Mouse (Mus musculus) heart, adult 8-10 months (tissue): ENCODE data around the gene Cwc25. TPM values are rescaled to one million over a fixed set of nuclear protein-coding genes. Genes with fewer than 3 reads are reported as not detected.
A peak's percentile ranks its signal among the peaks of the same experiment; 100 is the strongest.

ENCODE experiments used
- DNase-seq: peaks from one replicate; pipeline ENCODE4 v3.0.0; 2022; ENCODE audit warnings: low spot score
- total RNA-seq, 4 experiments: library from RNA; stranded (reverse); gene quantifications; 2 replicates each; pipeline ENCODE4 v1.2.4; 2022

Cwc25 gene
- 1 to 10 TPM; 6.1 to 7.1 (median 6.3) TPM for total RNA-seq

DNA sequence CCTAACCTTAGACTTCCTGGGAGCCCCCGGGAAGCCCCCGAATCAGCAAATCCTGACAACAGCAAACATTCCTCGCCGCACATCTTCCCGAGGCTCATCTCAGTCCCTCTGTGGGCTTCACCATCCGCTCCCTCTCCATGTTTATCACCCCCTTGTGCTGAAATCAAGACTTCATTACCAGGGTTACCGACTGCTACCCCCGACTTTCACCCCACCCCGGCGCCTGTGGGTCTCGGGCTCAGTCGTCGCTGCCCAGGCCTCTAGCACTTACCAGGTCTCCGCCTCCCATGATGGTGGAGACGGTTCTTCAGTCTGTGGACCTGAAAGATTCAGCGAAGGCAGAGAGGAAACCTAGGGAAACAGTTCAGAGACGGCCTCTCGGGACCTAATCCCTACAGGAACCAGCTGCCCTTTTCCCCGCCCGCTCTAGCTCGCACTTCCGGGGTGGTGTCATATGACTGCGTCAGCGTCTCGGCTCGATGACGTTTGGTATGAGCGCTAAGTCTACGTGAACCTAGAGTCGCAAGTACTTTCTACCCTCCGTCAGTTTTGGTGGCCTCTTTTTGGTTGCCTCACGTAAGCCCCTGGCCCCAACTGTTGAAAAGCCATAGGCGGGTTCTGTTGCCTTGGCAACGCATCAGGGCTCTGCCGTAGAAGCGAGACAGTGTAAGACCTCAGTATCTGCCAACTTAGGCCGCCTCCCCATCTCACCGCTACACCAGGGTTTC lies at the start of gene Cwc25:
TSS of gene Cwc25 (minus strand) at position 403 of the 728 bp plus-strand sequence.
- DNase-seq = peak; percentile 97

DNA sequence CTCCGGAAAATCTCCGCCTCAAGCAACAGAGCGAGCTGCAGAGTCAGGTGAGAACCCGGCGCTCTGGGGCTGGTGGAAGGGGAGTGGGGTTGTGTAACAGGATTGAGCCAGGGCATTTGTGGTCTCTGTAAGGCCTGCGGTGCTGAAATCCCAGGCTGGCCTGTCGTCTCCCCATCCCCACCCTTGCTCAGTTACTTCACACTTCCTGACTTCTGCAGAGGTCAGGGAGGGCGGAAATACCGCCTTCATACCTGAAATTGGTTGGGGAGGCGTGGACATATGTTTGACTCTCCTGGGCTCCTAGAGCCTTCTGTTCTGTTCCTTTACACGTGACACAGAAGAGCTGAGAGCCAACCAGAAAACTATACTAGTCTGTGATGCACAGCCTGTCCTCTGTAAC lies 49.4 kb upstream of the Cwc25 start:
- DNase-seq = no peak

DNA sequence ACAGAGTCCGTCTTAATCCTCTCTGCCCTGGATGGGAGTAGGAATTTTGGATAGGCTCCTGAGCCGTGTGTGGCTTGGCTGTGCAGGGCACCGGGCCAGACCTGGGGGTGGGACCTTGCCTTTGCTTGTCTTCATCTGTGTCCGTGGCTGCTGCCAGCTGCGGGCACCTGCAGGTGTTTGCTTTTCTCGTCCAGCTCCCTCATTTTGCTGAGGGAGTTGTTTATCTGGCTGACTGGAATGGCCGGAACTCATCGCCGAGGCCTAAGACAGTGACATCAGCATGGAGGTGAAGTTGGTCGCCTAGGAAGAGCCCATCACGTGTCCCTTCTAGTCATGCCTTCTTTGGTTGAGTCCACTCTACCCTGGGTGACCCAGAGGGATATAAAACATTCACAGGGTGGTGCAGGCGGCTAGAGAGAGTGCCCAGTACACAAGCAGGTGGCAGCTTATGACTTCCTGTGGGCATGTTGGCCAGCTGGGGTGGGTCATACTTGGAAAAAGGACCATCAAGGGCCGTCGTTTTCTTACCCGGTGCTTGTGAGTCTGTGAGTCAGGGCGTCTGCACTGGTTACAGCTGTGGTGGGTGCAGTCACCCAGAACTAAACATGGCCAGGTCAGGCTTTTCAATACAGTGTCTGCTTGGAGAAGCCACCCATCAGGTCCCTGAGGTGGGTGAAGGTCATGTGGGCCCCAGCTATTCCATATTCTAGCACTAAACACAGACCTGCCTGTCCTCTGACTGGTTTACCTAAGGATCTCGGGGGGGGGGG lies 47.6 kb upstream of the Cwc25 start:
- no peak for DNase-seq

DNA sequence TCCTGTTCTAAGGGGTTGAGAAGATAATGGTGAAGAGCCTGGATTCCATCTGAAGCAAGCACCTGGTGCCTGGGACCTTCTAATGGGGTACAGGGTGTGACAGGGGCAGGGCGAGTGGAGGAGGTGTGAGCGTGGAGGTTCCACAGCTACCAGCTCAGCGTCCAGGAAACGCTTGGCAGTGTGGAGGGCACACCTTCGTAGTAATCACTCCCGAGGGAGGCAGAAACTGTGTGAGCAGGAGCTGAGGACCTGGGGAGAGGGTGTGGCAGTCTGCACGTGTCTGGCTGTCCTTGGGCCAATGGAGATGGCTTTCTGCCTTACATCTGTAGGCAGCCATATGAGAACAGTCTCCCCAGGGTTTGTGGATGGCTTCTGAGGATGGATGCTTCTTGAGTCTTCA lies 46.7 kb upstream of the Cwc25 start:
- DNase-seq = no peak

DNA sequence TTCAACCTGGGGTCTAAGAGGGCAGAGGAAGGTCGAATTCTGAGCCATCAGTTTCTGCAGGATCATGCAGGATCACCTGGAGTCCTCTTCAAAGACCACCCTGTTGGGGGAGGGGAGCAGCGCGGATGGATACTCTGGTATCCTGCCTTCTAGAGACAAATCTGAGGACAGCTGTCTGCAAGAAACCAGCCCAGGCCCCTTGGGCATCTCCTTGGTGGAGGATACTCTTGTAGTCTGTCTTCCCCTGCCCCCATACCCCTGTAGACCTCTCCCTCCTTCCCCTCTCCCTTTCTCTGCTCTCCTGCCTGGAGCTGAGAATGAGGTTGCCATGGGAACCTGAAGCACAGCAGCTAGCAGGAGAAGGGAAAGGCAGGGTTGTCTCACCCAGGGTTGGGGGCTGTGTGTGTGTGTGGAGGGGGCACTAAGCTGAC lies 46.1 kb upstream of the Cwc25 start:
- DNase-seq = no peak

DNA sequence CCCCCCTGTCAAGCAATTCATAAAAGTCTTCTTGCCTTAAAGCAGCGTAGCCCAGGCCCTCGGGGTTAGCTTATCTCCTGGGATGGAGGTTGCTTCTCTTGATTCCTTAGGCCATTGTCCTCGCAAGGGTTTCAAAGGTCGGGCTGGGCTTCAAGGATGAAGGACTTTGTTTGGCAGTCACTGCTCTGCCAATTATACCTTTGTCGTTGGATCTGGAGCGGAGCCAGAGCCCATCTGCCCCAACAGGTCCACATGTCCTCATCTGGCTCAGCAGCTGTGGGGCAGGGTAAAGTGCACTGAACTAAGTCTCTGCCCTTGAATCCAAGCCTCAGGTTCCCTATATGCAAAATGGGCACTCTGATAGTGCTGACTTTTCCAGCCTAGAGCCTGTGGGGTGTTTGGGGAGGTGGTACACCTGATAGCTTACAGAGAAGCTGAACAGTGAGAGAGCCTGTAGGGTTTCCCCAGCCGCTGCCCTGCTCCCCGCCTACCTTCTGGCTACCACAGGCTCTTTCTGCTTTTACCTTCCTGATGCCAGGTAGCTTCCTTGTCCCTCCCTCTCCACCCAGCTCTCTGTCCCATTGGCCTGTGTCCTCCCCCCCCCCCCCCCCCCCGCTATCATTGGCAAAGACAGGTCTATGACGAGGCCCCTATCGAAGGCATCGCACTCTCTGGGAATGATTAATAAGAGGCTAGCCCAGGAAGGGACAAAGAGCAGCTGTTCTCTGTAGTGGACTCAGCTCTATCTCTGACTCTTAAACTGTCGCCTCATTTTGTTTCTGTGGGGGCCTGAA lies 45.4 kb upstream of the Cwc25 start:
- DNase-seq = no peak

DNA sequence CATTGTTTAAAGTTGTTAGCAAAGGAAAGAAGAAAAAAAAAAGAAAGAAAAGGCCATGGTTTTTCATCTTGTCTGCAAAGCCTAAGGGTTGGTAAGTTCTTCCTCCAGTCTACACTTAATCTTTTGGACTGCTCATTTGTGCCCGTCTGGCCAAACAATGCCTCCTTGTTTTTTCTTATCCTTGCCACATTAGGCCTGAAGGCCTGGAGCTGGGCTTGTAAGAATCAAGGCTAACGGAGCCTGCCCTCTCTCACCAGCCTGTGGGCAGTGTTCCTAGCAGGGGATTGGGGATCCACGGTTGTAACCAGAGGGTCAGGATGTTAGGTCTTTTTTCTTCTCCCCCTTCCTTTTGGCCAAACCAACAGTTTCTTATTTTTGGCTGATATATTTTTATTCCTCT lies 44.6 kb upstream of the Cwc25 start:
- DNase-seq = no peak

DNA sequence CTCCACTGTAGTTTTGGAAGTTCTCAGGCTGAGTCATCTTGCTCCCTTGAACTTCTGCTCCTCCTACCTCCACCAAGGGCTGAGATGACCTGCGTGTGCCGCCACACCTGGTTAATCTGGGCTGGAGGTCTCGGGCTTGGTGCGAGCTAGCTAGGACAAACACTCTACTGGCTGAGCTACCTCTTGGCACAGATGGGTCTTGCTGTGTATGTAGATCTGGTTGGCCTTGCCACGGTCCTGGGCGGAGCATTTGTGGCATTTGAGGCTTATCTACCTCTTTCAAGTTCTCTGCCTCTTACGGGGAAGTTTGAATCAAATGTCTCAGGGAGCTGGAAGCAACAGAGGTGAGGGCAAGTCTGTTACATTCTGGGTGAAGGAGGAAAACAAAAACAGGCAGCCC lies 44.0 kb upstream of the Cwc25 start:
- DNase-seq = no peak

DNA sequence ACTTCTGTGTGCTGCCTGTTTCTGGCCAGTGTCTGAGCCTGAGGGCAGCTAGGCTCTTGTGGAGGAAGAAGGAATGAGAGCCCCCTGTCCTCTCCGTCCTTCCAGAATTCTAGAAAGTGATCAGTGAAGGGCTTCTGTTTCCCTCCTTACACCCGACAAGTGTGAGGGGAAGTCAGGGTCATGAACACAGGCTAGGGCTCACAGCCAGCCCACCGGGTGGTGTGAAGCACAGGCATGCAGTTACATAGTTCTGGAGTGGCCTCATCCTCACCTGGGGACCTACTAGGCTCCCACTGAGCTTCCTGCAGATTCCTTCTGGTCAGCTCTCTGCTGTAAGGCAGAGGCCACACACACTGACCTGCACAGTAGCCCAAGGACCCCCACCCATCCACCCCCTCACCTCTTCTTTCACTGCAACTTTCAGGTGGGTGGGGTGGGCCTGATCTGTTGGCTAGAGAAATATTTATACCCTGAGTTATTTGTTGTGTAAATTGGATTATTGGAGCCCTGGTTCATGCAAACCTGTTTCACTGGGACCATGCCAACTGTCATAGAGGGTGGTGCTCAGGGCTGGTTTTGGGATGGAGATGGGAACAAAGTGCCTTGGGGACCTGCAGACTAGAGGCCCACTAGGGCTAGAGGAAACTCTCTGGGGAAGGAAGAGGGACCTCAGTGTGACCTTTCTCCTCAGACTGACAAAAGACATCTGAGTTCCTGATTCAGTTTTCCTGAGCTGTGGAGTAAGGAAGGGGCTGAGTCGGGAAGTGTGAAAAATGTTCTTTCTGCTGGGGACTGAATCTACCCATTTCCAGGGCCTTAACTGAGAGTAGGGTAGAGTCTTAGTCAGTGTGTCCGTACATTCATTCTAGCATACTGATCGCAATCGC lies 43.1 kb upstream of the Cwc25 start:
- no peak for DNase-seq

DNA sequence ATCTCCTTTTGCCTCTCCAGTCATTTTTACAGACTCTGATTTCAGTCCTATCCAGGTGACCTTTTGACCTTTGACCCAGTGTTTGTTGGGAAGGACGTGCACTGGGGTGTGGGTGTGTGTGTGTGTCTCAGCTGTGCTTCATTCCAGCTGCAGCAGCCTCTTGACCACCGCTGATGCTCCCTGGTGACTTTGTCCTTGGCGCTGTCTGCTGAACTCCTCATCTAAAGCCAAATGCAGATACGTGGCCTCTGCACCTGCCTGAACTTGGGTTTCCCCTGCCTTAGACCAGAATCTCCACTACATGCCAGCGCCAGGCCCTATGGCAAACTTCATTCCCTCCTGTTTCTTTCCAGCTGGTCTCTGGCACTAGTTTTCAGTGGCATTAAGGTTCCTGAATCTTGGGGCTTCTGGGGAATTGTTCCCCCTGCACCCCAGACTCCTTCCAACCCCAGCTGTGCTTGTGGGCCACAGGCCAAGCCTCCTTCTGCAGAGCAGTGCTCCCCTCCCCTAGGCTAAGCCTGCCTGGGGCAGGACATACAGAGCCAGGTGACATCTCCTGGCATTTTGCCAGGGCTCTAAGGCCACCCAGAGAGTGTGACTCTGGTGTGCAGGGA lies 42.4 kb upstream of the Cwc25 start:
- DNase-seq = no peak

DNA sequence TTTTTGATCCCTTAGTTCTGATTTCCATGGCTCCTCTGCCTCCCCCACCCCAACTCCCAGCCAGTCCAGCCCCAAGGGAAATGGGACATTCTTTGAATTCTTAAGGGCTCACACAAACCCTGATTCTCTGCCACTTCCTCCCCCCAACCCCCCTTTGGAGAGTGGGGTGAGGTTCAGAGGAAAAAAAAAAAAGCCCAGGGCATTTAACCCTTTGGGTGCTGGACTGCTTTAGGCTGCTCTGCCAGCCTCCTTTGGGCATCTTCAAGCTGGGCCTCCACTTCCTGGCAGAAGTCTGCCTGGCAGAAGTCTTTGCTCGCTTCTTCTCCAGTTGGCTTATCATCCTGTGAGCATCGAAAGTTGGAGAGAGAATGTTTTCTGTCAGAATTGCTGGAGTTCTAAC lies 41.7 kb upstream of the Cwc25 start:
- DNase-seq = no peak

DNA sequence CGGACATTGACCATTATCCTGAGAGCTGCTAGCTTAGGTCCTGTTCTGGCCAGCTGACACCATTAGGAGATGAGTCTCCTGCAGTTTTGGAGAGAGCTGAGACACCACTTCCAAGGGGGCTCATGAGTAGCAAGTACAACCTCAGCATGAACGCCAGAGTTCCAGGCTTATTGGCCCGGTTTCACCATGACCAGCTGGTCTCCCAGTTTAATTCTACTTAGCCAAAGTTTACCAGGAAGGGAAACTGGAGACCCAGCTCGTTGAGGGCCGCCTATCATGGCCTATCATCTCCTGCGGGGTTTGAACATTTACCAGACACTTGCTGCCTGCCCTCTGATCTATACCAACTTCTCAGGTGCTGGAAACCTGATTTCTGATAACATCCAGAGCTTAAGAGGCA lies 41.3 kb upstream of the Cwc25 start:
- DNase-seq = no peak

DNA sequence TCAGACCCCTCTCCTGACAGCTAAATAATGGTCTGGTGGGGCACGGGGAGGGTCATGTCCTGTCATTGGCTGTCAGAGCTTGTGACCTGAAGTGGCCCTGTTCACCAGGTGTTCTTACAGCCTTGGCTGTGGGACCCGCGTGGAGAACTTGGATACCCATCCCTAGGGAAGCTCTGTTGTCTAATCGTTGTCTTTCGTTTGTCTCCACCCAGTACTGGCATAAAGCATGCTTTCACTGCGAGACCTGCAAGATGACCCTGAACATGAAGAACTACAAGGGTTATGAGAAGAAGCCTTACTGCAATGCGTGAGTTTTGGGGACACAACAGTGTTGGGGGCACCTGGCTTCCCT lies 40.2 kb upstream of the Cwc25 start:
- no peak for DNase-seq

DNA sequence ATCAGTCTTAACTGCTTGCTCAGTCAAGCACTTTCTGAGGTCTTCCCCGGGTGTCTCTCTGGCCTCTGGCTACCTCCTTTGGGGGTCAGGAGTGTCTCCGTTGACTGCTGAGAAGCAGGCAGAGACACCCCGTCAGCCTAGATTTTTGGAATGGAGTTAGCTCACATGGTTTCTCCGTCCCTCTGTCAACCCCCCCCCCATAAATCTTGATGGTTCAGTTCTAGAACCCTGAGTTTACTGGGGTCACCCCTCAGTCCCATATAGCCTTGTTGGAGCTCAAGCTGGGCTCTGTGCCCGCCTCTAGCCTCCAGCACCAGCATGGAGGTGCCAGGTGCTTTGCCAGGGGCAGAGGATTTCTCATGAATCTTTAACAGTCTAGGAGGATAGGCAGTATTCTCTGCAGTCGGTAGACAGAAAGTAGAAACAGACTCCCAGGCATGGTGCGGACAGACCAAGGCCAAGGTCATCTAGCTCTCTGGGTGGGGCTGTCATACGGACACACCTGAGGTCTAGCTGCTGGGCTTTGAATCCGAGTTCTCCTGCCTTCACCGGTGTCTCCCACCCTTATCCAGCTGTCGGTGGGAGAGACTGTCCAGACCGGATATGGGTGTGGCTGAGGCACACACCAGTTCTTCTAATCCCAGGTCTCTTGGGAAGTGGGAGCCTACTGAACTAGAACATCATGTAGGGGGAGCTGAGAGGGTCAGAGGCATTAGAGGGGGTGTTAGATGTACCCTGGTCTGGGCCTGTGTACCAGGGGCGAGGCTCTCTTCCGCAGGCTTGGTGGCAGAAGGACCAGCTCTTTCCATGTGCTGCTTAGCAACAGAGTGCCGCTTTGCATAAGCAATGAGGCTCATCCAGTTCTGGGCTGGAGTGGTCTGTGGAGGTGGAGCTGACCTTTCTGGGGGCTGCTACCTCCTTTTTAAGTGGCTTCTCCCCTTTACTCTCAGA lies 39.6 kb upstream of the Cwc25 start:
- no peak for DNase-seq

DNA sequence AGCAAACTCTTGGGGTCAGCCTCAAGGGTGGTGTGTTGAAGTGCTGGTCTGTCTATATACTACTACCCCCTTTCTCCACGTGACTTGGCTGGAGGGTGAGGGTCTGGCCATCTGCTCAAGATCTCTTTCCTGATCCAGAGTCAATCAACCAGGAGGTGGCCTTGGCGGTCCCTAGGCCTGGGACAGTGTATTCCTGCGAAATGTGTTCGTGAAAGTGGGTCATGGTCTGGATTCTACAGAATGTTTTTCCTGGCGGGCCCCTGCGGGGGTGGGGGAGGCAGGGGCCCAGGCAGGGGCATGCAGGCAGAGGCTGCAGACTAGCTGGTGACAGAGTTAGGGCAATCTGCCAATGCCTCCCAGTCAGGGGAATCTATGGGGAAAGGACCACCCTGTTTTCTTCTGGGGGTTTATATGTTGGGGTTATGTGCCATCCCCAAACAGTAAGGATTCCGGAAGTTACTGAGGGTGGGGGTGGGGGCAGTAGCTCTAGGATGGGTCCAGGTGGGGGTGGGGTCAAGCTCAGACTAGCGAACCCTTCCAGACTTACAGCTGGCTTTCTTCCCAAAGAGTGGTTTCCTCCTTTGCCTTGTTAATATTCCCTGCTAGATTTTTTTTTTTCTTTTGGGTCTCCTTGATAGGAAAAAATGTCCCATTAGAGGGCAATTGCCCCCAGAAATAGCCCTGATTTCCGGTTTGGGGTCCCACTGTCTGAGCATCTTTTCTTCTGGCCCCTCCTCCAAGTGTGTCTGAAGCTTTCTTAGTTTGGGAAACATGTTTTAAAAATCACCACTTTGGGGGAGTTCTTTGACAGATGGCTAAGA lies 38.7 kb upstream of the Cwc25 start:
- no peak for DNase-seq

DNA sequence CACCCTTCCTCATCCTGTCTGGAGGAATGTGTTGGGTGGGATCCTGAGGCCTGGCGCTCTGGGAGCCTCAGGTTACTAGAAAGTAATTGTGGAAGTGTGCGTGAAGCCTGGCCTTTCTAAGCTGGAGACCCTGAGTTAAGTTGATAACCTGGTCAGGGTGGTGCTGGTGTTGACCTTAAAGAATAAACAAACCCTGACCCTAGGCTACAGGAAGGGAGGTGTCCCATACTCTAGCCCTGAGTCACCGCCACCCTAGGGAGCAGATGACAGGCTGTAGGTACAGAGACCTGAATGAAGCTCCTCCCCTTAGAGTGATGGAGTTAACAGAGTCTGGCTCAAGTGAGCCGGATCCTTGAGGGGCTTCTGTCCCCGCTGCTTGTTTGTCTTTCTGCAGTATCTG lies 37.5 kb upstream of the Cwc25 start:
- no peak for DNase-seq

DNA sequence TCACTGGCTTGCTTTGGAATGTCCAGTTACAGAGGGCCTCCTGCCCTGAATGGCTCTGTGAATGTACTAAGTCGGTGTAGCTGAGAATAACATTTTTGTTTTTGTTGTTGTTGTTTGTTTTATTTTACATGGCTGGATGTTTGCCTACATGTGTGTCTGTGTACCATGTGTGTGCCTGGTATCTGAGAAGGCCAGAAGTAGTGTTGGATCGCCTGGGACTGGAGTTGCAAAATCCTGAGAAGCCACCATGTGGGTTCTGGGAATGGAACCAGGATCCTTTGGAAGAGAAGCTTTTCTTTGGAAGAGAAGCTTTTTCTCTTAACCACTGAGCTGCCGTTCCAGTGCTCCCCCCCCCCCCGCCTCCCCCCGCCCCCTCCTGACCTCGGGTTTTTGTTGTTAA lies 36.1 kb upstream of the Cwc25 start:
- no peak for DNase-seq

DNA sequence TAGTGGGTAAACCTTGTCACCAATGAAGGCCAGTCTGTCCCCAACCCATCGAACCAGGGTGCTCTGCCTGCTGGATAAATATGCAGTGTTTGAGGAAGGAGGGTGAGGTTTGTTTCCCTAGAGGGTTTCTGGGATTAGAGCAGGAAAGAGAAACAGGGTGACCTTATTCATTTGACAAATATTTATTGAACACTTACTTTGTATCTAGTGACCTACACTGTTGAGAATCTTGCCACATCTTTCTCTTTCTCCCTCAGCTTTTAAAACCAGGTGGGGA lies 35.8 kb upstream of the Cwc25 start:
- DNase-seq = no peak
